1 mouse cellular context compared by ENCODE assay signal in the genomic region with DNA sequence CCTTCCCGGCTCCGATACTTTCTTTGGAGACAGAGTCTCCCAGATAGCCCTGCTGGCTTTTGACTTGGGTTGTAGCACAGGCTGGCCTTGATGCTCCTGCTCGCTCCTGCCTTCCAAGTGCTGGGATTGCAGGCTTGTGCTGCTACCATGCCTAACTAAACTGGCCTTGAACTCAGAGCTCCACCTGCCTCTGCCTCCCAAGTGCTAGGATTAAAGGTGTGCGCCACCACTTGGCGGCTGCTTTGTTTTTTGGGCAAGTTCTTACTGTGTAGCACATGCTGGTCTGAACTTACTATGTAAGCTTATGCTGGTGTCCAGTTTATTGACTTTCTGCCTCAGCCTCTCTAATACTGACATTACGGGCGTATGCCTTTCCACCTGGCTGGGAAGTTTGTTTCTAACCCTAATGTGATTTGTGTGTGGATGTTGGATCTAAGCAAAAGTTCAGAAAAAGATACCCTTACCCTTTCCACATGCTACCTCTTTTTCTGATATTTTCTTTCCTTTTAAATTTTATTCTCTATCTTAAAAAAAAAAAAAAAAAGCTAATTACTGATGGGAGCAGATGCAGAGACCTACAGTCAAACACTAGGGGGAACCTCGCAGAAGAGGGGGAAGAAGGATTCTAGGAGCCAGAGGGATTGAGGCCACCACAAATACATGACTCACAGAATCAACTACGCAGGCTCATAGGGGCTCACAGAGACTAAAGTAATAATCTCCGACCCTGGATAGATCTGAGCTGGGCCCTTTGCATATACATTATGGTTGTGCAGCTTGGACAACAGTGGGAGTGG.
TF ChIP-seq lines count a peak whose summit lies in the region.

No protein-coding gene starts in this region.

TF ChIP-seq in ES-E14, 5 proteins besides CTCF, POLR2A, EP300 and RAD21:
- TF ChIP-seq CHD2 (IDR thresholded peaks at IDR 0.05; ENCODE audit: low read depth, low read length), result no peak
- TF ChIP-seq ZNF384 (IDR thresholded peaks at IDR 0.05; ENCODE audit: low read depth, low read length), result peak; percentile 65; the same call in 1 of the 2 replicates
- TF ChIP-seq HCFC1 (IDR thresholded peaks at IDR 0.05; ENCODE audit: borderline replicate concordance, insufficient read depth, low read length), result no peak
- TF ChIP-seq MAFK (IDR thresholded peaks at IDR 0.05; ENCODE audit: insufficient read depth, low read depth, low read length), result no peak
- TF ChIP-seq ZC3H11A (IDR thresholded peaks at IDR 0.05; ENCODE audit: borderline replicate concordance, low read depth, low read length), result no peak
